Mouse (Mus musculus): ENCODE results near the gene Lemd1. TPM values are rescaled to one million over a fixed set of nuclear protein-coding genes. Genes with fewer than 3 reads are reported as not detected.

Lemd1 gene
- 0.27 TPM in 1 of 2 replicates, not detected in the other for polyA plus RNA-seq (2014; fragmentation: Nextera tagmentation; extraction: Ambion mirVana)

DNA sequence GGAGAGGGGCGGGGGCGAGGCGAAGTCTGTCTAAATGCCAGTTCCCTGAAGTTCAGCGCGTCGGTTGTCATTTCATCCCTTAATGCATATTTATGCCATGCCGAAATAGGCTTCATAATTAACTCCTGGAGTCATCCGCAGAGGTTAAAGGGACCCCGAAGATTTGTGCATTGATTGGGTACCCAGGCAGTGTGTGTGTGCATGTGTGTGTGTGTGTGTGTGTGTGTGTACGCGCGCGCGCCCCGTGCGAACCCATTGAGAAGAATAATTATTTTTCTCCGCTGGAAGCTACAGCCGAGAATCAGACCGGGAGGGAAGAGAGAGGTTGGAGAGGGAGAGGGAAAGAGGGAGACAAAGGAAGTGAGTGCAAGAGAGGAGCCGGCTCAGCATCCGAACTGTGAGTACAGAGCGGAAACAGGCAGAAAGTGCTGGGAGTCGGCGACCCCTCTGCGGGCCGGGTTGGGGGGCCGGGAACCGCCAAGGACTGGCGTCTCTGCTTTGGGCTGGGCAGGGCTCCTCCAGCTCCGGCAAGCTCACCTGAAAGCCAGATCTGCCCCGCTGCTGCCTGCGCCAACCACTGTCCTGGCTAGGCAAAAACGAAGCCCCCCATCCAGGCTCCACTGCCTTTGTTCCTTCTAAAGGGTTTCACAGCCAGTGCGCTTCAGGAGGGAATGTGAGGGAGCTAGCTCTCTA lies at the start of gene Lemd1, which contains the start of gene AC124108.1:
Gene Lemd1, plus strand, starts transcription at position 339 of the 693 bp plus-strand sequence.
Gene AC124108.1, plus strand, starts transcription at position 365 of the 693 bp plus-strand sequence.
- peaks cover 6% of the 10 kb centered on the region for H3K4me1 ChIP-seq (replicated peaks; ENCODE audit: control insufficient read depth, insufficient read depth, low read length)
- H3K4me3 ChIP-seq (ENCODE audit: low read depth, low read length): peak within 1 kb of the TSS; percentile 58
- WGBS: 1% methylated on average over 34 of the region's 34 CpGs
- peaks cover 83% of the 10 kb centered on the region for H3K27me3 ChIP-seq (replicated peaks; ENCODE audit: control insufficient read depth, insufficient read depth, low read length)
- H3K4me2 ChIP-seq: peak within 1 kb of the TSS; percentile 86
- DNase-seq (ENCODE audit: low spot score) (no peak), ATAC-seq (replicated peaks; ENCODE audit: low FRiP score) (no peak)
- peak within 1 kb of the TSS; percentile 39 for H3K9ac ChIP-seq (ENCODE audit: low read depth, low read length)
- no peak within 1 kb of the TSS for H3K27ac ChIP-seq (ENCODE audit: low read depth, low read length)
- H3K9me3 ChIP-seq (ENCODE audit: control insufficient read depth, low read length): no peaks in the 10 kb centered on the region
- no peaks in the 10 kb centered on the region for H3K36me3 ChIP-seq (ENCODE audit: control insufficient read depth, insufficient read depth, low read length)

GRCm38 (mm10) chr1:132141753-132142152 lies 49.5 kb upstream of the Lemd1 start:
- Histone ChIP-seq H3K4me2 (no peak overlapping the region), H3K27ac (ENCODE audit: low read depth, low read length) (no peak overlapping the region), H3K4me3 (ENCODE audit: low read depth, low read length) (no peak overlapping the region), H3K9ac (ENCODE audit: low read depth, low read length) (no peak overlapping the region), H3K27me3 (replicated peaks; ENCODE audit: control insufficient read depth, insufficient read depth, low read length) (peaks cover 21% of the 10 kb centered on the region), H3K9me3 (ENCODE audit: control insufficient read depth, low read length) (no peaks in the 10 kb centered on the region), H3K36me3 (ENCODE audit: control insufficient read depth, insufficient read depth, low read length) (no peaks in the 10 kb centered on the region), H3K4me1 (replicated peaks; ENCODE audit: control insufficient read depth, insufficient read depth, low read length) (peaks cover 19% of the 10 kb centered on the region)
- DNase-seq (ENCODE audit: low spot score): no peak
- 60% methylated on average over 13 of the region's 13 CpGs for WGBS
- ATAC-seq (replicated peaks; ENCODE audit: low FRiP score): peak; percentile 43

DNA sequence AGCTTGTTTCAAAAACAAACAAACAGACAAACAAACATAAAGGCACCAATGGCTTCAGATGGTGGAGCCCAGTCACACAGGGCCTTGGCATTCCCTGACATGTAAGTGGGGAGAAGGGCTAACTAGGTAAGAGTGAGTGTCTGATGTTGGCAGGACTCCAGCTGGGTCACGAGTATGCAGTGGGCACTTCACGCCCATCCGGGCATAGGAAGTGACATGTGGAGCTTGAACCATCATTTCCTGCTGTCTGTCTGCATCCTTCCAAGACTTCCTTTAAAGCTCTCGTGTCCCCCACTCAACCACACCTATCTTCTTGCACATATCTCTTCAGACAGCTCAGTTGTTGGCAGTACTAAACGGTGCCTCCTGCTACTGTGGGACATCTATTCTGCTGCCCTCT lies 48.2 kb upstream of the Lemd1 start:
- Histone ChIP-seq H3K4me2 (no peak overlapping the region), H3K27me3 (replicated peaks; ENCODE audit: control insufficient read depth, insufficient read depth, low read length) (peaks cover 20% of the 10 kb centered on the region), H3K27ac (ENCODE audit: low read depth, low read length) (no peak overlapping the region), H3K4me3 (ENCODE audit: low read depth, low read length) (no peak overlapping the region), H3K36me3 (ENCODE audit: control insufficient read depth, insufficient read depth, low read length) (no peaks in the 10 kb centered on the region), H3K9ac (ENCODE audit: low read depth, low read length) (no peak overlapping the region), H3K9me3 (ENCODE audit: control insufficient read depth, low read length) (no peaks in the 10 kb centered on the region), H3K4me1 (replicated peaks; ENCODE audit: control insufficient read depth, insufficient read depth, low read length) (peaks cover 15% of the 10 kb centered on the region)
- no peak for ATAC-seq (replicated peaks; ENCODE audit: low FRiP score)
- DNase-seq (ENCODE audit: low spot score): no peak
- WGBS: 27% methylated on average over 5 of the region's 5 CpGs

GRCm38 (mm10) chr1:132143730-132144129 lies 47.5 kb upstream of the Lemd1 start:
- H3K4me2 ChIP-seq: no peak overlapping the region
- H3K27ac ChIP-seq (ENCODE audit: low read depth, low read length): no peak overlapping the region
- H3K9me3 ChIP-seq (ENCODE audit: control insufficient read depth, low read length): no peaks in the 10 kb centered on the region
- H3K4me3 ChIP-seq (ENCODE audit: low read depth, low read length): no peak overlapping the region
- no peak for DNase-seq (ENCODE audit: low spot score)
- peaks cover 11% of the 10 kb centered on the region; the same call in 1 of the 2 replicates for H3K4me1 ChIP-seq (replicated peaks; ENCODE audit: control insufficient read depth, insufficient read depth, low read length)
- peaks cover 13% of the 10 kb centered on the region for H3K27me3 ChIP-seq (replicated peaks; ENCODE audit: control insufficient read depth, insufficient read depth, low read length)
- H3K36me3 ChIP-seq (ENCODE audit: control insufficient read depth, insufficient read depth, low read length): no peaks in the 10 kb centered on the region
- ATAC-seq (replicated peaks; ENCODE audit: low FRiP score): no peak
- no peak overlapping the region for H3K9ac ChIP-seq (ENCODE audit: low read depth, low read length)
- 60% methylated on average over 4 of the region's 4 CpGs for WGBS

- H3K27ac ChIP-seq (ENCODE audit: low read depth, low read length): no peak overlapping the region
- no peak for ATAC-seq (replicated peaks; ENCODE audit: low FRiP score)
- no peak overlapping the region for H3K4me2 ChIP-seq
- H3K27me3 ChIP-seq (replicated peaks; ENCODE audit: control insufficient read depth, insufficient read depth, low read length): peaks cover 8% of the 10 kb centered on the region
- no peak overlapping the region for H3K9ac ChIP-seq (ENCODE audit: low read depth, low read length)
- 41% methylated on average over 2 of the region's 2 CpGs for WGBS
- H3K4me1 ChIP-seq (replicated peaks; ENCODE audit: control insufficient read depth, insufficient read depth, low read length): peaks cover 6% of the 10 kb centered on the region; the same call in 1 of the 2 replicates
- no peak for DNase-seq (ENCODE audit: low spot score)
- no peak overlapping the region for H3K4me3 ChIP-seq (ENCODE audit: low read depth, low read length)
- H3K36me3 ChIP-seq (ENCODE audit: control insufficient read depth, insufficient read depth, low read length): no peaks in the 10 kb centered on the region
- H3K9me3 ChIP-seq (ENCODE audit: control insufficient read depth, low read length): no peaks in the 10 kb centered on the region
These were observed 47.0 kb upstream of the Lemd1 start for GRCm38 (mm10) chr1:132144223-132144622.

- Histone ChIP-seq H3K27me3 (replicated peaks; ENCODE audit: control insufficient read depth, insufficient read depth, low read length) (peaks cover 3% of the 10 kb centered on the region), H3K4me3 (ENCODE audit: low read depth, low read length) (no peak overlapping the region), H3K4me1 (replicated peaks; ENCODE audit: control insufficient read depth, insufficient read depth, low read length) (peaks cover 1% of the 10 kb centered on the region; the same call in 1 of the 2 replicates), H3K4me2 (no peak overlapping the region), H3K36me3 (ENCODE audit: control insufficient read depth, insufficient read depth, low read length) (no peaks in the 10 kb centered on the region), H3K27ac (ENCODE audit: low read depth, low read length) (no peak overlapping the region), H3K9me3 (ENCODE audit: control insufficient read depth, low read length) (no peaks in the 10 kb centered on the region), H3K9ac (ENCODE audit: low read depth, low read length) (no peak overlapping the region)
- 77% methylated on average over 3 of the region's 3 CpGs for WGBS
- ATAC-seq (replicated peaks; ENCODE audit: low FRiP score) (no peak), DNase-seq (ENCODE audit: low spot score) (no peak)
These were observed 46.4 kb upstream of the Lemd1 start for GRCm38 (mm10) chr1:132144837-132145236.

DNA sequence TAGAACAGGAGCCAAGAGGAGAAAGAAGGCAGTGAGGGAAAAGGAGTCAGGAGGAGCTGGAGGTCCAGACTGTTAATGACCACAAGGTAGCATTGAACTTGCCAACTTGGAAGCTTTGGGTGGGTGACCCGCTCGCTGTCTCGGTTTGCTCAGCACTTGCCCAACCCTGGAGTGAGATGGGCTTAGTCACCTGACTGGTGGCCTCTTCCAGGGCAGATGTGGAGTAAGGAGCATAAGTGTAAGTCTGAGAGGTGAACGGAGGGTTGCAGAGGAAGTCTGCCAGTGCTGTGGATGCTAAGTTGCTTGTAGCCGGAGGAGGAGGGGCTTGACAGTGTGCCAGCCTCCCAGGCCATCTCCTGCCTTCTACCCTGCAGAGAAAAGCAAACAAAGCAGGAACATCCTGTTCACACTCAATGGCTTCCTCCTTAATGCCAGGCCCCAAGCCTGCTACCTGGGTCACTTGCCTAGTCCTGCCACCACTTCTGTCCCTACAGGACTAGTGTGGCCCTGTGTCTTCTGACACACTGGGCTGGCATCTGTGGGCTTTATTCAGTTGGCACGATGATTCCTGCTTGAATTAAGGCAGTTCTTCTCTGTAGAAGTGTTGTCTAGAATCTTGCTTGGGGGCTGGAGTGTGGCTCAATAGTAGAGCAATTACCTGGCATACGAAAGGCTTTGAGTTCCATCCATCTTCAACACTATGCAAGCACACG lies 45.1 kb upstream of the Lemd1 start:
- Histone ChIP-seq H3K4me3 (ENCODE audit: low read depth, low read length) (no peak overlapping the region), H3K9me3 (ENCODE audit: control insufficient read depth, low read length) (no peaks in the 10 kb centered on the region), H3K27me3 (replicated peaks; ENCODE audit: control insufficient read depth, insufficient read depth, low read length) (no peaks in the 10 kb centered on the region; the same call in 1 of the 2 replicates), H3K4me2 (no peak overlapping the region), H3K27ac (ENCODE audit: low read depth, low read length) (no peak overlapping the region), H3K4me1 (replicated peaks; ENCODE audit: control insufficient read depth, insufficient read depth, low read length) (peaks cover 6% of the 10 kb centered on the region), H3K9ac (ENCODE audit: low read depth, low read length) (no peak overlapping the region), H3K36me3 (ENCODE audit: control insufficient read depth, insufficient read depth, low read length) (no peaks in the 10 kb centered on the region)
- ATAC-seq (replicated peaks; ENCODE audit: low FRiP score): no peak
- DNase-seq (ENCODE audit: low spot score): no peak
- 76% methylated on average over 8 of the region's 8 CpGs for WGBS

- H3K4me2 ChIP-seq: no peak overlapping the region
- no peaks in the 10 kb centered on the region for H3K27me3 ChIP-seq (replicated peaks; ENCODE audit: control insufficient read depth, insufficient read depth, low read length)
- H3K9ac ChIP-seq (ENCODE audit: low read depth, low read length): no peak overlapping the region
- ATAC-seq (replicated peaks; ENCODE audit: low FRiP score) (no peak), DNase-seq (ENCODE audit: low spot score) (no peak)
- H3K36me3 ChIP-seq (ENCODE audit: control insufficient read depth, insufficient read depth, low read length): no peaks in the 10 kb centered on the region
- H3K4me3 ChIP-seq (ENCODE audit: low read depth, low read length): no peak overlapping the region
- H3K4me1 ChIP-seq (replicated peaks; ENCODE audit: control insufficient read depth, insufficient read depth, low read length): peaks cover 6% of the 10 kb centered on the region
- WGBS: 51% methylated on average over 2 of the region's 2 CpGs
- no peaks in the 10 kb centered on the region for H3K9me3 ChIP-seq (ENCODE audit: control insufficient read depth, low read length)
- no peak overlapping the region for H3K27ac ChIP-seq (ENCODE audit: low read depth, low read length)
These were observed 41.8 kb upstream of the Lemd1 start for GRCm38 (mm10) chr1:132149410-132149809.

All from liver, embryonic 11.5 days (tissue).